Mouse (Mus musculus) urinary bladder, postnatal 25 days (tissue): ENCODE data around the gene Gm10097.

ENCODE experiments used
- DNase-seq: peaks from one replicate; pipeline ENCODE4 v3.0.0; 2022; ENCODE audit warnings: low spot score

Gm10097 gene

DNA sequence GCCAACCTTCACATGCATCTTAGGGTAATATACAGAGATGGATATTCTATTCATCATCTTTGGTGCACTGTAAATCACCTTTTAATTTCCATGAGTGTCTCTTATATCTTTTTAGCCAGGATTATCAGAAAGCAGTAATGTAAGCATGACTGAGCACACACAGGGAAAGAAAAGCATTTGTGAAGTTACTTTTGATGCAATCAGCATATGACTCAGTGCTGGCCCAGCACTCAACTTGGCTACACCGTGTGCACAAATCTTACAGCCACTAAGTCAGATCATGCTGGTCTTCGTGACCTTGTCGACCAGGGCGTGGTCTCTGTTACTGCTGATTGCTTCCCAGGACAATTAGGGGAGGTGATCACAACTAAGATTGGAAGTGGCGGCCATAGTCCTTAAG lies 16.8 kb downstream of the Gm10097 start:
- no peak for DNase-seq

DNA sequence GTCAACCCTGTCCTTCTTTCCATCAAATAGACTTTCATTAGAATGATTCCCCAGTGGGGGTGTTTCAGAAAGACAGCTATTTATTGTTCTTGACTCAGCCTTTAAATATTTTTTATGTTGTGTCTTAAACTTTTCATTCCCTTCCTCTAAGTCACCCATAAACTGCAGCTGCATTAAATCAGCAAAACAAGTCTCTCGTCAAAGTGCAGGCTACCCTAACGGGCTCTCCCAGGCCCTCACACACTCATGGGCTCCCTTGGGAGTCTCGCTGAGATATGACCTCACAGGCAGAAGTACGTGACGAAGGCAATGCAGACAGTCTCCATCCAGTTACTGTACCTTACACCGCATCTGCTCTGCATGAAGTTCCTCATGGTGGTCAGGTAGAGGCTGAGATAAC lies 17.3 kb downstream of the Gm10097 start:
- DNase-seq: no peak

DNA sequence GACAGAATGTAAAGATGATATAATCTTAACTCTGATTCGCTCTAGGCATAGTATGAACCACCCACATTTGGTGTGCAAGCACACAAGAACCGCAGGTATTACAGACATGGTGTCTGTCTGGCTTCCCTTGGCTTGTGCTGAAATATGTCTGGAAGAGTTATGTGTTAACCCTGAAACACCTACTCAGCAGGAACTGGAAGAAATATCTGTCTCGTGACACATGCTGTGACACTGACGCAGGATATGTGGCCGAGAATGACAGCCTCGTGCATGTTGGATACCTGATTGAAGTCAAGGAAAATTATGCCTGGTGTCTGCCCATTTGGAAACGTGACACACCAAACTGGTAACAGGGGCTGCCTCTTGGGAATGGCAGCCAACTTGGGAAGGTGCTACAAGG lies 18.3 kb downstream of the Gm10097 start:
- DNase-seq: no peak

DNA sequence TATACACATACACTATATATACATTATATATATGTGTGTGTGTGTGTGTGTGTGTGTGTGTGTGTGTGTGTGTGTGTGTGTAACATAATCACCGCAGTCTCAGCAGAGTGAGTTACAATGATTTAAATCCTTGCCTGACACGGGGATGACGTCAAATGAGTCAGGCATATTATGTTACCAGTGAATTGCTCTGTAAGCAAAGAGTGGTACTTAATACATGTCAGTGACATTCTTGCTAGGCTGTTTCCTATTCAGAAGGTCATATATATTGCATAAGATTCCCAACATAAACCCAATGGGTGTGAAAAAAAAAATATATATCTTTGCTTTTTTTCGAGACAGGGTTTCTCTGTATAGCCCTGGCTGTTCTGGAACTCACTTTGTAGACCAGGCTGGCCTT lies 20.1 kb downstream of the Gm10097 start:
- DNase-seq: no peak

DNA sequence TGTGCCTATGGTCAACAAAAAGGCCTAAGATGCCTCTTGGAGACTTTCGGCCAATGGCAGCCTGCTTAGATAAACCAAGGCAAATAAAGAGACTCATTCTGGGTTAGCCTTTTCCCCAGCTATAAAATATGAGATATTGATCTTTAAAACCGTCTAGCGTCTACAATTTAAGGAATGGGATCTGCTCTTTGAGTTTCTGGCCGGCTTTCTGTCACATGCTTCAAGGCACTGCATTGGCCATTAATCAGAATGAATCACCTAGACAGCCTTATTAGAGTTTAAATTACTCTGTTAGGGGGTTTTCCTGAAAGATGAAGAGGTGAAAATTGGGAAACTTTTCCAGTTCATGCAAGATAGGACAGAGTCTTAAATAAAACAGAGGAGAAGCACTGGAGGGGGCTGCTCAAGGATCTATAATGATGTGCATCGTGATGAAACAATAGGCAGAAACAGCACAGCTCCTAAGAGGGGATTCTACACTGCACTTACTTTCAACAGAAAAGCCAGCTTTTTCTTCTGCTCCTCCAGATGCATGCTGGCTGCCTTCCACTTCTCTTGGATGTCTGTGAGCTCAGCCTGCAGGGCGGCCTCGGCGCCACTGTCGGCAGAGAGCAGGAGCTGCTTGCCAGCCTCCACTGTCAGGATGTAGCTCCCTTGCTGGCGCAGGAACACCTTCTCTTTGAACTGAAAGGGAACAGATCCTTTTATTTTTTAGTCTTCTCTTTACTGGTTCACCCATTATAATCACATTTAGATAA lies 28.2 kb downstream of the Gm10097 start:
- DNase-seq: peak; percentile 12

DNA sequence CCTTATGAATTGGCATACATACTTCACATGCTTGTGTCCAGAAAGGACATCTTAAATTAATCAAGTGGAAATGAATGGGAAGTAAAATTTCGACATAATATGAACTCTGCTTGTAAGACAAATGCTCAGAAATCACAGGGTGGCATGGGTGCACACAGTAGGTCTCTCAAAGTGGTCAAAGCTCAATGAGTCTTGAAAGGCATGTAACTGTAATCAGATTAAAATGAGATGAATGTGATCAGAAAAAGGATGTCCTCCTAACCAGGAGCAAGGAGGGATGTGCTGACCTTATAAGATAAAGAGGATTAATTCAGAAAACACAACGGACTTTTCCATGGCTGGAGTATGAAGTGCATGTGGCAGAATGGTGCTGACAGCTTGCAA lies 28.8 kb downstream of the Gm10097 start:
- DNase-seq: no peak

DNA sequence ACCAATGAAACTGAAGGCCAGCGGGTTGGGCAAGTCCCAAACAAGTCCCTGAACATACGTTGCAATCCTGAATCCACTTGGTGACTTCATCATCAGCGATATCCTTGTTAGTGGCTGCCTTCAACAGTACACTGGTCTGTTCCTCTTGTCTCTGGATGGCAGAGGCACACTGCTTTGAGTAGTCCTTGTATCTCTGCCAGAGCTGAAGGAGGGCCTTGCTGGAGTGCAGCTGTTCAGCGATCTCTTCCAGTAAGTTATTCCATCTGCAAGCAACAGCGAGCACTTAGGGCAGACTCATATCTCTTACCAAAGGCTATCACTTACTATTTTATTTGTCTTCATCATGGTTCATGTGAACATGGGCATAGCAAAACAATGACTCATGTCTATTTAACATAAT lies 41.8 kb downstream of the Gm10097 start:
- DNase-seq: no peak

DNA sequence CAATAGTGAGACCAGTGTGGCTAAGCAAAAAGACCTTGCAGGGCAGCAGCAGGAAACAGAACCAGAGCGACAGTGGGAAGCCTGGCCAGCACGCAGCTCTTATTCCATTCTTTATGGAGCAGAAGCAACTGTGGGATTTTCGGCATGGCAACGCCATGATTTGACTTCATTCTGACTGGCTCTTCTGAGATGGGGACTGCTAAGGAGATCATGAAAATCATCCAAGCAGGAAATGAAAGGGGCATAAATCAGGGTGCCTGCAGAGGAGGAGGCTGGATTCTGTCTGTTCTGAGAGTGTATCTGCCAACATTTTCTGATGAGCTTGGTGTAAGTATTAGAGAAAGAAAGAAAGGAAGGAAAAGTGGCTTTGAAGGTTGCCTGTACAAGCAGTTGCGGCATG lies 47.2 kb downstream of the Gm10097 start:
- no peak for DNase-seq

DNA sequence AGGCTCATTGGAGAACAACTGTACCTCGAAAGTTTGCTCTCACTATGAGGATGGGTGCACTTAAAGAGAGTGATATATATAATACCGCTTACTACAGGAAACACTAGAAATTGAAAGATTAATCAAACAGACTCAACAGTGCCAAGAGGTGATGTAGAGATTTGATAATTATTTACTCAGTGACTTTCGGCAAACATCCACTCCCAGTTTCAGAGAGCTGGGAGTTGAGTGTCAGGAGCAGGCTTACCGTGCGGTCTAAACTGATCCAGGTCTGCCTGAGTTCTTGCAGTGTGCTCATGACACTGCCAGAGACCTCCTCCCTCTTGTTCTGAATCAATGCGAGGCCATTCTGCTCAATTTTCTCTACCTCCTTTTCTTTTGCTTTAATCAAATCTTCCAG lies 47.7 kb downstream of the Gm10097 start:
- no peak for DNase-seq
